Mouse (Mus musculus) midbrain, embryonic 11.5 days (tissue): ENCODE data around the gene Zfc3h1. TPM values are rescaled to one million over a fixed set of nuclear protein-coding genes. Genes with fewer than 3 reads are reported as not detected.
A peak's percentile ranks its signal among the peaks of the same experiment; 100 is the strongest.

Experiments
- ATAC-seq: fragments of 200-750 bp; cut with Nextera tagmentation; 2 replicates; pipeline ENCODE4 v1.8.0; 2017; ENCODE audit warnings: moderate TSS enrichment, moderate library complexity; ENCODE audit not compliant: low FRiP score
- DNase-seq: peaks from one replicate; pipeline ENCODE4 v3.0.0; 2015; ENCODE audit warnings: low spot score; ENCODE audit errors: missing footprints
- H3K27ac ChIP-seq: fragments of 300-500 bp; sonication (generic); 2 replicates; pipeline ENCODE4 v1.5.1; 2014; ENCODE audit warnings: low read depth, low read length
- H3K27me3 ChIP-seq: fragments of 300-500 bp; sonication (generic); 2 replicates; pipeline ENCODE4 v1.6.1; 2014; ENCODE audit warnings: mild to moderate bottlenecking, low read length, moderate library complexity, mixed read lengths; ENCODE audit not compliant: control insufficient read depth, insufficient read depth
- H3K36me3 ChIP-seq: fragments of 300-500 bp; sonication (generic); 2 replicates; pipeline ENCODE4 v1.6.1; 2014; ENCODE audit warnings: mild to moderate bottlenecking, low read length, moderate library complexity, mixed read lengths; ENCODE audit not compliant: control insufficient read depth, insufficient read depth
- H3K4me1 ChIP-seq: fragments of 300-500 bp; sonication (generic); 2 replicates; pipeline ENCODE4 v1.6.1; 2014; ENCODE audit warnings: low read length; ENCODE audit not compliant: control insufficient read depth, insufficient read depth
- H3K4me2 ChIP-seq: fragments of 300-500 bp; sonication (generic); 2 replicates; pipeline ENCODE4 v1.6.1; 2014; ENCODE audit warnings: mild to moderate bottlenecking, moderate library complexity
- H3K4me3 ChIP-seq: fragments of 300-500 bp; sonication (generic); 2 replicates; pipeline ENCODE4 v1.5.1; 2014; ENCODE audit warnings: low read depth, low read length
- H3K9ac ChIP-seq: fragments of 300-500 bp; sonication (generic); 2 replicates; pipeline ENCODE4 v1.6.1; 2014; ENCODE audit warnings: low read length
- H3K9me3 ChIP-seq: fragments of 300-500 bp; sonication (generic); 2 replicates; pipeline ENCODE4 v1.6.1; 2016; ENCODE audit warnings: low read length; ENCODE audit not compliant: control insufficient read depth
- WGBS: fragments of 180-500 bp; shearing (Covaris S2); extraction: QIAGEN DNeasy Blood & Tissue Kit; methylation state at CpG from one replicate; pipeline ENCODE4 v1.1.7; 2014; 5-methylcytosine and 5-hydroxymethylcytosine counted together
- polyA plus RNA-seq: library from polyadenylated mRNA; unstranded; fragments of >200 nt; fragmentation: Nextera tagmentation; extraction: Ambion mirVana; gene quantifications from 2 replicates; pipeline ENCODE4 v1.2.1, GENCODE M21; 2014

Gene Zfc3h1
- polyA plus RNA-seq, 1 experiment from 2014 or later, result 25.6 TPM

DNA sequence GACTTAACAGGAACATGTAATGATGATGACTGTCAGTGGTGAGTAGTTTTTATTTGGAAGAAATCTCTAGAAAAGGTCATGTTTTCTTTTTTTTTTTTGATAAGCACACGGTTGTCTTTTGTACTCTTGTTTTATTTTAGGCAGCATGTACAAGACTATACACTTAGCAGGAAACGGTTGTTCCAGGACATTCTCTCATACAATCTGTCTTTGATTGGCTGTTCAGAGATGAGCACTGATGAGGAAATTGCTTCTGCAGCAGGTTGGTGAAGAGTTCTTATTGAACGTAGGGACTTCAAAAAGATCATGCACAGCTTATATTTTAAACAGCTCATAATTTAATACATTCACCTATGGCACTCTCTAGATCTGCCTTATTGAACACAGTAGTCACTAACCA, 29.3 kb downstream of the Zfc3h1 start:
- WGBS, result 92% methylated on average over 3 of the region's 3 CpGs
- H3K27ac ChIP-seq, result no peak overlapping the region
- no peak overlapping the region for H3K9ac ChIP-seq
- no peaks in the 10 kb centered on the region for H3K4me1 ChIP-seq
- DNase-seq (no peak), ATAC-seq (no peak)
- peaks cover 24% of the 10 kb centered on the region; the same call in 1 of the 2 replicates for H3K36me3 ChIP-seq
- no peak overlapping the region for H3K4me2 ChIP-seq
- H3K27me3 ChIP-seq, result no peaks in the 10 kb centered on the region
- no peaks in the 10 kb centered on the region for H3K9me3 ChIP-seq
- H3K4me3 ChIP-seq, result no peak overlapping the region

DNA sequence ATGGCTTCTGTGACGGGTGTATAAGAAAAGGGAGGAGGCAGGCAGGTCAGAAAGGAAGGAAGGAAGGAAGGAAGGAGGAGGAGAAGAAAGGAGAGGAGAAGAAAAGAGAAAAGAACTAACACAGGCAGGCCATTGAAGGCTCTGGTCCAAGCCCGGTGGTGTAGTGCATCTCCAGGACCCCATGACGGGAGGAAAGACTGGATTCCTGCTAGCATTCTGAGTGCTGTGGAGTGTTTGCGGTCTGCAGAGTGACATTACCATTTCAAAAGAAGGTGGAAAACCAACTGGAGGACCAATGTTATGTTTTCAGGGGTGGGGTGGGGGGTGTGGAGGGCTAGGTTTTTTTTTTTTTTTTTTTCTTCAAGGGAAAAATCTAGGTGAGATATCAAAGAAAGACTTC, 37.2 kb downstream of the Zfc3h1 start:
- 79% methylated on average over 4 of the region's 4 CpGs for WGBS
- H3K4me1 ChIP-seq, result no peaks in the 10 kb centered on the region
- H3K36me3 ChIP-seq, result peaks cover 6% of the 10 kb centered on the region; the same call in 1 of the 2 replicates
- no peak overlapping the region for H3K27ac ChIP-seq
- DNase-seq (peak; percentile 53), ATAC-seq (no peak)
- no peak overlapping the region for H3K9ac ChIP-seq
- H3K4me3 ChIP-seq, result no peak overlapping the region
- H3K4me2 ChIP-seq, result no peak overlapping the region
- no peaks in the 10 kb centered on the region for H3K9me3 ChIP-seq
- H3K27me3 ChIP-seq, result no peaks in the 10 kb centered on the region

DNA sequence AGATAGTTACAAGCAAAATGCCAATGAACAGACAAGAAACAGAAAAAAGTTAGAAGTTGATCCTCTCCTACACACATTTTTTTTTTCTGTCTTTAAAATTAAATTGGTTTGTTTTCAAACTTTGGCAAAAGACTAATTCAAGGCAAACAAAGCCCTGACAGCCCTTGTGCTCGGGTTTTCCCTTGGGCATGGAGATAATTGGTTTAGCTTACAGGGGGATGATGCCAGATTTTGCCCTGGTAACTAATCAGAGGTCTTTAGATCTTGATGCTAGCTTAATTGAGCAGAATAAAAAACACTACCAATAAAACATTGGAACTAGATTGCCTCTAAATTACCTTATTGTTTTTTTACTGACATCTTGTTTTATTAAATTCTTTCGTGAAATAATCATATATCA, 40.6 kb downstream of the Zfc3h1 start:
- Histone ChIP-seq H3K4me1 (no peaks in the 10 kb centered on the region), H3K4me3 (no peak overlapping the region), H3K36me3 (peaks cover 12% of the 10 kb centered on the region), H3K27me3 (no peaks in the 10 kb centered on the region), H3K9me3 (no peaks in the 10 kb centered on the region), H3K4me2 (no peak overlapping the region), H3K9ac (no peak overlapping the region), H3K27ac (no peak overlapping the region)
- peak; percentile 81 for DNase-seq
- 65% methylated on average over 2 of the region's 2 CpGs for WGBS
- no peak for ATAC-seq

DNA sequence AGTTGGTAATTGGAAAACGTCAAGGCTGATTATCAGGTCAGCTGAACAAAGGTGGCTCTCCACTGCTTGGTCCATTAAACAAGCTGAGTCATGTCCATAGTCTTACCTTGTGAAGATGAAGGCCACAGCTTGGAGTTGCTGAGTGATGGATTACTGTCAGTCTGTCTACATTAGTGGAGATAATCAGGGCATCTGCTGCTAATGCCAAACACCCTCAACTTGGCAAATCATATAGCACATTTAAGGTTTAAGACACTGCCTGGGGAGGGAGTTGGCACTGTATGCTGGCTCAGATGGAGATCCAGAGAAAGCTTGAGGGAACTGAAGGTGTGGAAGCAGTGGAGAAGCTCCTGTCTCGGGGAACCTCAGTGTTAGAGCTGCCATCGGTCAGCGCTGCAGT, 52.5 kb downstream of the Zfc3h1 start:
- Histone ChIP-seq H3K36me3 (no peaks in the 10 kb centered on the region; the same call in 1 of the 2 replicates), H3K4me2 (no peak overlapping the region), H3K4me1 (no peaks in the 10 kb centered on the region), H3K27ac (no peak overlapping the region), H3K4me3 (no peak overlapping the region), H3K9ac (no peak overlapping the region), H3K9me3 (no peaks in the 10 kb centered on the region), H3K27me3 (no peaks in the 10 kb centered on the region)
- WGBS, result 90% methylated on average over 4 of the region's 4 CpGs
- ATAC-seq (no peak), DNase-seq (no peak)

DNA sequence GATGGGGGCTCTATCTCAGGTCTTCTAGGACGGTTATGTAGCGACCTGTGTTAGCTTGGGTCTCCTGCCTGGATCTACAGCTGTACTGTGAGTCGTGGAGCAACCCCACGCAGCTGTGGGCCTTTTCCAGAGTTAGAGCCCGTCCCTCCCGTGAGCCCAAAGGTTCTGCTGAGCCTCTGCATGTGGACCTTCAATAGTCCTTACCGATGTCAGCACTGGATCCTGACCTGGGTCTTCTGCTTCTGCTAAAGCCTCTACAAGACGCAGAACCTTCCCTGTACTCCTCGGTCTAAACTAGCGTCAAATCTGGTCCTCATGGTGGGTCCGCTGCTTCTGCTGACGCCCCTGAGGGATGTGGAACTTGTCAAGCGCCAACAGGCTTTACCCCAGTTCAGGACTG, 63.9 kb downstream of the Zfc3h1 start:
- Histone ChIP-seq H3K9ac (no peak overlapping the region), H3K9me3 (no peaks in the 10 kb centered on the region), H3K4me1 (no peaks in the 10 kb centered on the region), H3K4me3 (no peak overlapping the region), H3K27ac (no peak overlapping the region), H3K4me2 (no peak overlapping the region), H3K36me3 (no peaks in the 10 kb centered on the region), H3K27me3 (no peaks in the 10 kb centered on the region)
- WGBS, result 93% methylated on average over 13 of the region's 13 CpGs
- ATAC-seq (no peak), DNase-seq (no peak)

DNA sequence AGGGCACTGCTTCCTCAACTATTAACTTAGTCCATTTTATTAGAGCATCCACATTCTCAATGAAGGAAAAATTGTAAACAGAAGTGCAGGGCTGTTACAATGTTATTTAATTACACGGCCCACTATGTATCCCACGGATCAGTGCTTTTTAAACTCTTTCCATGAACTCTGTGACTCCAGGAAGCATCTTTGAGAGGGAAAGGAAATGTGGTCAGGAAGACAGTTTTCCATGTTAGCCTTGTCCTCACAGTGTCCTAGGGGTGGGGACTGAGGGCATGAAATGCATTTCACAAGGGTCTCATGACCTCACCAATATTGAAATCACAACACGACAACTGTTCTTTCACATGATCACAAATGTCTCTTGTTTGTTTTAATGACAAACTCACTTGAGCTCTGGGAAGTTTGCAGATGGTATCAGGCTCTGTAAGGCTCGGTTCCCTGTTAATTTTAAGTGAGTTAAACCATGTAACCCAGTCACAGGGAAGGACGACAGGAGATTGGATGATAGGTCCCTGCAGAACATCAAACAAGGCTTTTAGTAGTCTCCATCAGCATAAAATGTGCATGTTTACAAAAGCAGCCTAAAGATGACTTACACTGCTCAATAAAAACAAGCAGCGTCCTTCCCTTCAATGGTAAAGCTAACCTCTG, 72.7 kb downstream of the Zfc3h1 start:
- no peak for ATAC-seq
- H3K4me3 ChIP-seq, result no peak overlapping the region
- no peaks in the 10 kb centered on the region for H3K36me3 ChIP-seq
- no peak overlapping the region for H3K4me2 ChIP-seq
- no peaks in the 10 kb centered on the region for H3K27me3 ChIP-seq
- no peak for DNase-seq
- H3K4me1 ChIP-seq, result no peaks in the 10 kb centered on the region
- H3K9ac ChIP-seq, result no peak overlapping the region
- H3K27ac ChIP-seq, result no peak overlapping the region
- WGBS, result 80% methylated on average over 6 of the region's 6 CpGs
- H3K9me3 ChIP-seq, result no peaks in the 10 kb centered on the region

DNA sequence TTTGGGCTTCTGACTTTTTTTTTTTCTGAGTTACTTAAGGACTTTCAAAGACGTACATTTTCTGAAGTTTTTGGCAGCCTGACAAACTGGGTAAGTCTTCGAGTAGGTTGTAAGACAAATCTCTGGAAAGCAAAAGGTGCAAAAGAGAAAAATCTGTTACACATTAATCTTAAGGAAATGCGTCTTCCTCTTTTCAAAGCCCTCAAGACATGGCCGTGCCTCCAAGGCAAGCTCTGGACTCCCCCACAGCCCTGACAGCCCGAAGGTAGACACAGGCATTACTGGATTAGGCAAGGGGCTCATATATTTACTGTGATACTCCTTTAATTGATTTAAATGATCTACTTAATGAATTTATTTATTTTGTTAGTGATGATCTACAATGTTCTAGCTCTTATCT, 77.9 kb downstream of the Zfc3h1 start:
- no peak overlapping the region for H3K9ac ChIP-seq
- no peaks in the 10 kb centered on the region for H3K36me3 ChIP-seq
- ATAC-seq (no peak), DNase-seq (no peak)
- no peak overlapping the region for H3K4me3 ChIP-seq
- no peak overlapping the region for H3K4me2 ChIP-seq
- H3K4me1 ChIP-seq, result no peaks in the 10 kb centered on the region
- WGBS, result 85% methylated on average over 5 of the region's 5 CpGs
- no peak overlapping the region for H3K27ac ChIP-seq
- no peaks in the 10 kb centered on the region for H3K9me3 ChIP-seq
- no peaks in the 10 kb centered on the region for H3K27me3 ChIP-seq

DNA sequence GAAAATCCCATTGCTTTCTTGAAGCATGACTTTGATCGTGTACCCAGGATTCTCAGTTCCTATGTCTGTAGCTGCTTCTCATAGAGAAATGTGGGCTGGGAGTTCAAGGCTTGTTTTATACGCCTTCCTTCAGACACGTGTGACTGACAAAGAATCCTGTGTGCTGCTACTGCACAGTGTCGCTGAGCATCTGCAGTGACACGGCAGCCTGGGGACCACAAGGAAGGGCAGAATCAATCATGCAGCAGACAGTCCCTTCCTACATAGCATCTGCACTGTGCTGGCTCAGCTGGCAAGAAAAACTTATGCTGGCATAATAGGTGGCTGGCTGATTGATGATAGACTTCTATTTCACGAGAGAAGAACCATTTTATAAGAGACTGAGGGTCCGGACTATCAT, 80.3 kb downstream of the Zfc3h1 start:
- DNase-seq, result no peak
- Histone ChIP-seq H3K27me3 (no peaks in the 10 kb centered on the region), H3K36me3 (no peaks in the 10 kb centered on the region), H3K4me2 (no peak overlapping the region), H3K27ac (no peak overlapping the region), H3K9ac (no peak overlapping the region), H3K4me3 (no peak overlapping the region), H3K9me3 (no peaks in the 10 kb centered on the region), H3K4me1 (peaks cover 5% of the 10 kb centered on the region)
- 92% methylated on average over 7 of the region's 7 CpGs for WGBS
- no peak for ATAC-seq

DNA sequence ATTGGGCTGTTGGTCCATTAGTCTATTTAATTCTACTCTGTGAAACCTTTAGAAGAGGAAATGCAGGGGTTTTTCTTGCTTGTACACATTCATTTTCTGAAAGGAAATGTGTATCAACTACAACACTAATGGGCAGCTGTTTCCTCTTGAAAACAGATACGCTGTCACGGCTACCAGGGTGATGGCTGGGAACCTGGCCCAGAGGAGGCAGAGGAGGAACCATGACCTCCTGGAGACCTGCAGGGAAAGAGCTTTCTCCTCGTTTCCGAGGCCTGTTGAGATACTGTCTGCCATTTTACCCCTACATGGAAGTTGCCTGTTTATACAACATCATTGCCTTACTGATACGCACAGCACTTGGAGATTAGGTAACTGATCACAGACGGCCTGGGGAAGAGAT, 81.0 kb downstream of the Zfc3h1 start:
- Histone ChIP-seq H3K27ac (no peak overlapping the region), H3K4me2 (no peak overlapping the region), H3K36me3 (no peaks in the 10 kb centered on the region), H3K9ac (no peak overlapping the region), H3K4me1 (peaks cover 5% of the 10 kb centered on the region), H3K27me3 (no peaks in the 10 kb centered on the region), H3K9me3 (no peaks in the 10 kb centered on the region), H3K4me3 (no peak overlapping the region)
- WGBS, result 84% methylated on average over 6 of the region's 6 CpGs
- no peak for ATAC-seq
- DNase-seq, result no peak
